Mouse (Mus musculus) layer of hippocampus, postnatal 10 days (tissue): ENCODE measurements around the gene Mvb12b. TPM values are rescaled to one million over a fixed set of nuclear protein-coding genes. Genes with fewer than 3 reads are reported as not detected.
A peak's percentile ranks its signal among the peaks of the same experiment; 100 is the strongest.

Source experiments
- DNase-seq, 2 experiments: peaks; one replicate each; pipeline ENCODE4 v3.0.0; 2021; ENCODE audit warnings: low spot score in 2 of 2
- total RNA-seq, 2 experiments: library from RNA; stranded (reverse); gene quantifications; 2 replicates each; pipeline ENCODE4 v1.2.3; 2021

Mvb12b gene
- total RNA-seq, 2 experiments from 2014 or later, result 114 to 115 TPM

- peak; percentile 74 to 75 for DNase-seq
Observed at GRCm38 (mm10) chr2:33785596-33785995, 102.2 kb downstream of the Mvb12b start.

DNA sequence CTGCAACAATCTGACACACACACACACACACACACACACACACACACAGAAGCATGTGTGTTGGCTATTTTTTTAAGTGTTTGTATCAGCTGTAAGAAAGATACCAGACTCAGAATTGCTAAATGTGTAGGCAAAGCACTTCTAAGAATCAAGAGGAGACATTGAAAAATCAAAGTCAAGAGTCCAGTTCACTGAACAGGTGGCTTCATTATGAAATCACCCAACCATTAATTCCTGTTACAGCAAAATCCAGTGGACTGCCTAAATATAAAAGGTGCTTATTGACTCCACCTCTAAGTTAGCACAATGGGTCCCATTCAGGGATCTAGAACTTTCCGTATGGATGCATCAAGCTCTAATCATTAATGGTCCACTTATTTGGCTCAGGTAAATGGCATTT is 103.0 kb downstream of the Mvb12b start:
- no peak for DNase-seq

GRCm38 (mm10) chr2:33783419-33783818 is 104.3 kb downstream of the Mvb12b start:
- no peak for DNase-seq

DNA sequence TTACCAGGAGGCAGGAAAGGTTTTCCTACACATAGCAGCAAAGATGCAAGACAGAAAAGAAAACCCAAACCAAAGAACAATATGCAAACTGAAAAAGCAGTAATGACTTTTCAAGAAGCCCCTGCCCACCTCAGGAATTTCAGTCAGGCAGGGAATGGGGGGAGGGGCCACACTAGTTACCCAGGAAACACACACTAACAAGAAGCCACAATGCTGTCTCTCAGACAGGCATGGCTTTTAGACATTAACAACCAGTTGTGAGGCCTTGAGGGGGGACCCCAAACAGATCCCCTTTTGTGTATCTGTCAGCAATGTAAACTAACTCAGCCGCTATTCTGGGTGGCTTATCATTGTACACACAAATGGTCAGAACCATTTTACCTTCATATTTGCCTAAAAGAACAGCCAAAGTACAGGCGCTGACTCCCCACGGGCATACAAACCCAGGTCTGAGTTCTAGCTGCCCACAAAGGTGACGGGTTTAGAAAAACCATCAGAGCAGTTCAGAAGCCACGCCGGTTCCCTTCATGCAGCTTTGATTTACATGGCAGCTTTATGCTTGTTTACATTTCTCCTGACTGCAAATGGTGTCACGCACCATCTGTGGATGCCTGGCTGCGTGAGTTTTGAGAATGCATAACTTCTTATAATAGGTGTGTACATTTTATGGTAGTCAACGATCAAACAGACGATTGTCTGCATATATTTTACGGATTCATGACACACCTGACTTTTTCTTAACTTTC is 105.9 kb downstream of the Mvb12b start:
- no peak for DNase-seq

DNA sequence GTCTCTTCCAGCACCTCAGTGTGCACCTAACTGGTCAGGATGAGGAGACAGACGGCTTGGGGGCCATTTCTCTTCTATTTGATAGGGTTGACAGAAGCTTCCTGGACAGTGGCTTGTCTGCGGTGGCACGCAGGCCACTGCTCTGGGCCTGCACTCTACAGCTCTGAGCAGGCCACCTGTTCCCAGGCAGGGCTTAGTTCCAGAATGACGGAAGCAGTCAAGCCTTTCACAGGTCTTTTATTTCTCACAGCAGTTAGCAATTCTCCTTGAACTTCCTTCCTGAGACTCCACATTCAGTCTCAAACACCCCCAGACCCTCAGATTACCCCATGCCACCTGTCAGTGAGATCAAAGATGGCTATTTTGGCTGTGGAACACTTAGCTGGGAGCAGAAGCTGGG is 109.3 kb downstream of the Mvb12b start:
- DNase-seq, result no peak

DNA sequence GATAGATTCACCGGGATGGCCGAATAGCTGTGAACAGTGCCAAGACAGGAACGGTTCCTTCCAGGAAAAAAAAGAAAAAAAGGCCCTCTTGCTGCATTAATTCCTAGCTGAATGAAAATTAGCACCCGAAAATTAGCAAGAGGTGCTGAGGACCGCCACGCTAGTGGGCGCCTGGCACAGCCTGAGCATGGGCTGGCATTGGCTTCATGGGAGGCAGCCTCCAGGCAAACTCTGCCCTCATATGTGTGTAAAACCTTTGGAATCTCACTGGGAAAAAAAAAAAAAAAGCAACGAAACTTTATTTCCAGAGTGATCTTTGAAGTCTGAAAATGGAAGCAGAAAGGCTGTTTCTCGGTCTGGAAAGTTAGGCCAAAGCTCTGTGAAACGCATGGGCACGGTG is 110.7 kb downstream of the Mvb12b start:
- DNase-seq, result no peak

DNA sequence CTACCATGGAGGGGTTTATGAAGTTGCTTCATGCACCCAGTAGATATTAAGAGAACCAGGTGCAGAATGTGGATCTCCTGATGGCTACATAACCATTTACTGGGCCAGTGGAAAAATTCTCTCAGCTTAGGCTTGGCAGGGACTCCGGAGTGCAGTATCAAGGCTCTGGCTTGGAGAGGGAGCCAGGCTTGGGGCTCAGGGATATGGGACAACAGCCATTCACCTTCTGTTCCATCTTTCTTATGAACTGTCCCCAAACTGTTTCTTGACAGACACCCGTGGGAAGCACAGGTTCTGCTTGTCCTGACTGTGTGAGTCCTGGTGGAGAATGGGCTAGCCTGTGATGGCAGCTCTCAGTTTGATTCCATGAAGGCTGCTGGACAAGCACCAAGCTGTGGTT is 112.9 kb downstream of the Mvb12b start:
- no peak for DNase-seq

DNA sequence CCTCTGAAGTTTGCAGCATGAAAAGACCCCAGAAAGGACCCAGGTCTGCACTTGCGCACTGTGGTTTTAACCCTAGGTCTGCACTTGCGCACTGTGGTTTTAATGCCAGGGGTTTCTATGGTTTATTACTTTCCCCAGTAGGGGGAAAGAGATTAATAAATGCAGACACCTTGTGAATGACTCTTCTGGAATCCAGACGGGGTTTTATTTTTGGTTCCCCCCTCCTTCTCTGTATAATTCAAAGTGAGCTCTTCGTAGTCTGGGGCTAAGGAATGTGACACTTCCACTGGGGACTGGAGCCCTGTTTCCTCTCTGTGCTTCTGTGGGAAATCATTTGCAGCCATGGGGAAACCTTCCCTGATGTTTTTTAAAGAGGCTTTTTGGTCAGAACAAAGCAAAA is 113.6 kb downstream of the Mvb12b start:
- no peak for DNase-seq

DNA sequence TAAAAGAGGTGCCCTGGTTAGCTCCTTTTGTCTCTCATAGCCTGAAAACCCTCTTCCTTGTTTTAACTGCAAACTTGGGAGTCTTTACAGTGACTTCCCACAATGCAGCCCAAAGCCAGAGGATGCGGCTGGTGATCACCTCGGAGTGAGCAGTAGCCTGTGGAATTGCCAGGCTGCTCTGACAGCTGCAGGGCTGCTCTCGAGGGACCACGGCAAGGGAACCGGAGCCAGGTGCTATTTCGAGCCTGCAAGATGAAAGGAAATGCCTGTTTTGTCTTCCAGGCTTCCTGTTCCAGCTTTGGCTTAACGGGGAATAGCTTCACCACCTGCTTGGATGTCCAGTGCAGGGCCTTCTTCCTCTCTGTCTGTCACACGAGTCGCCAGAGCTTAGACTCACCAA is 115.3 kb downstream of the Mvb12b start:
- no peak for DNase-seq

- no peak for DNase-seq
Observed at GRCm38 (mm10) chr2:33771388-33771787, 116.4 kb downstream of the Mvb12b start.

GRCm38 (mm10) chr2:33770526-33771130 is 117.1 kb downstream of the Mvb12b start:
- no peak for DNase-seq

DNA sequence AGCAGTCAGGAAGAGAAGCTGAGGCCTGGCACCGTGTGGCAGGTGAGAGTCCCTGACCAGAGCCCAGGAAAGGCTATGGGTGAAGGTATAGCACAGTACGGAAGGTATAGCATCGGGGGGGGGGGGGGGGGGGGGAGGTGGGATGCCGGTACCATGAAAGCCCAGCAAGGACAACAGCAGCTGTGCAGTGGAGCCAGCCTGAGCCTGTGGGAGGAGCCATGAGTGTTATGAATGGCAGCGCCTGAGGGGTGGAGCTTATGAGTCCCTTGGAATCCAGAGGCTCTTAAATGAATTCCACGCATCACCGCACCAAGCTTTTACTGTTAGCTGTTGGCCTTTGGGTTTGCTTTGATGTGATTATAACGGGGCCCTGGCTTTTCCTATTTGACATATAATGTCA is 123.3 kb downstream of the Mvb12b start:
- DNase-seq, result no peak

DNA sequence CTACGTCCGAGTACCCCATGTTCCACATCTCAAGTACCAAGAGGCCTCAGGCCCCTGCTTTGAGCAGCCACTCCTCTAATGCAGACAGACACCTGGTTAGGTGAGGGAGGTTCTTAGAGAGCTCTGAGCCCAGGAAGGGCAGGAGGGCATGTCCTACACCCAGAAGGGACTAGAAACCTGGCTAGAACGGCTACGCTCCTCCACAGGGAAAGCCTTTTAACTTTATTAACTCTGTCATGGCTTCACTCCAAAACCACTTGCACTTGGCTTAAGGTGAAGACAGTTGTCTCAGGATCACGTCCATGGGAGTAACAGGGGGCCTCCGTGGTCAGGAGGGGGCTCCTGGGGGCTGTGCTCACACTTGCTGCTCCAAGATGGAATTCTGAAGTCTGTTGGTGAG is 125.5 kb downstream of the Mvb12b start:
- no peak for DNase-seq

GRCm38 (mm10) chr2:33760571-33760991 is 127.2 kb downstream of the Mvb12b start:
- peak in 1 of 2 experiments; percentile 48 for DNase-seq

- no peak for DNase-seq
Observed at GRCm38 (mm10) chr2:33759447-33759846, 128.3 kb downstream of the Mvb12b start.

- peak in 1 of 2 experiments; percentile 34 for DNase-seq
Observed at GRCm38 (mm10) chr2:33755633-33756020, 132.1 kb downstream of the Mvb12b start.

DNA sequence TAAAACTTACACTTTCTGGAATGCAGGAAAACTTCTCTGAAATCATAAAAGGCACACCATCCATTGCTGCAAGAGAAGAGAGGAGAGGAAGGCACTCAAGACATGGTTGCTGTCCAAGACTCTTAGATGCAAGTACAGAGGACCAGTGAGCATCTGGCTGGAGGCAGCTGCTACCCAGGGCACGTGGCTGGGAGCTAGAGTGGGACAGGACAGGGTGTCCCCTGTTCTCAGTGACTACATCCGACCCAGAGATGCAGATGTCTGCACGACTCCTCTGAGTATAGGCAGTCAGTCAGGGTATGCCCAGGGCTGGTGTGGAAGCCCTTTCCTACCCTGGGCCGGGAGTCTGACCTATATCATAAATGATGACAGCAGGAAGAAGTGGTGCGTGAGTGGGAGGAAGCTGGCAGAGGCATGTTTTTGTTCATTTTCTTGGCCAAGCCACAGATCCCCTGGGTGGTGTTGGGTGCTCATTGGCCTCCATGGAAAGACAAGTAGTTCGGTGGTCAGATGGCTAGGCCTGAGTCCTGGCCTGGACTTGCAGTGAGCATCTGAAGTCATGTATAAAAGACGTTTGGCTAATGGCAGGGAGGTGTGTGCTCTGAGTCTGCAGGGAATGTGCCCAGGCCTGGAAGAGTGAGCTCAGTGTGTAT is 132.6 kb downstream of the Mvb12b start:
- no peak for DNase-seq

DNA sequence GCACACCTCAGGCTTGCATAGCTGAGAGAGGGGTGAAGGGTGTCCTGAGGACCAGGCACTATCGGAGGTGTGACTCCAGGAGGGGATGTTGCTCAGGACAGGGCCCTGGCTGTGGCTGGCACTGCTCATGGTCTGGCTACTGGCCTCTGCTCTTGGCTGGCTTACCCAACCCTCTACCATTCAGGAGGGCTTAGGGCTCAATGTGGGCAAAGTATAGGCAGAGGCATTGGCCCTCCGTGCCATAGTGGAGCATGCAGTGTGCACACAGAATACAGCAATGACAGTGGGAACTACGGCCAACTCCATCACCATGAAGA is 133.5 kb downstream of the Mvb12b start:
- DNase-seq, result no peak

- DNase-seq, result peak; percentile 82 to 86
Observed at GRCm38 (mm10) chr2:33753630-33754316, 134.0 kb downstream of the Mvb12b start.

DNA sequence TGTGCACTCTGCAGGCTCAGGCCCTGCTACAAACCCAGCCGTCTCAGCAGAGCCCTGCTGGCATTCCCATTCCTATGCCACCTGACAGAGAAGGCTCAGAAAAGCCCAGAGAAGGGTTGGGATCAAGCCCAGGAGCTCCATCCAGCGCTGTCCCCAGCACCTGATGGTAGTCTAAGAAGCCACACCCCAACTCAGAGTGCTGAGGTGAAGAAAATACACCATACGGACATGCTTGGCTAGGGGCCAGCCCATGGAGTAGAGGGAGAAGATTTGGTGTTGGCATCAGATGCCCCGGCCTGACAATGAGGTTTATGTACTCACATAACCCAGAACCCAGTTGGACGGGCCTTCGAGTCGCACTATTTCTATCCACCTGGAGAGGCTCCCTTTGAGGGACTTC is 137.1 kb downstream of the Mvb12b start:
- DNase-seq, result no peak

GRCm38 (mm10) chr2:33746471-33746870 is 141.3 kb downstream of the Mvb12b start:
- peak; percentile 86 to 89 for DNase-seq

- DNase-seq, result no peak
Observed at GRCm38 (mm10) chr2:33745724-33746123, 142.0 kb downstream of the Mvb12b start.
